In genomic region chr8:88599491-88599890, GRCm38 (mm10) we compare ENCODE assay signal across 23 mouse cellular contexts. TPM values are rescaled to one million over a fixed set of nuclear protein-coding genes. Genes with fewer than 3 reads are reported as not detected.
DNase-seq lines count a peak whose midpoint lies in the region; ATAC-seq and TF ChIP-seq lines count a peak whose summit lies in the region.
"Had no signal": no experiment of that assay in that cellular context is flagged by ENCODE, and none has a peak within 500 bp of the region (broad histone marks: within the 10 kb centered on the region; RNA-seq: fewer than 3 reads in every experiment).

No protein-coding gene starts in this region.

- H3K4me1 ChIP-seq in forebrain, embryonic 14.5 days (ENCODE audit: control insufficient read depth, insufficient read depth, low read length), result peaks cover 15% of the 10 kb centered on the region
- H3K4me1 ChIP-seq in forebrain, embryonic 10.5 days, result peaks cover 38% of the 10 kb centered on the region
- peaks cover 41% of the 10 kb centered on the region for H3K4me1 ChIP-seq in limb, embryonic 12.5 days (replicated peaks)

- no peaks in the 10 kb centered on the region; the same call in 1 of the 2 replicates for H3K9me3 ChIP-seq in forebrain, embryonic 14.5 days (replicated peaks; ENCODE audit: control insufficient read depth, low read length)
- H3K9me3 ChIP-seq in forebrain, embryonic 10.5 days, result peaks cover 15% of the 10 kb centered on the region
- H3K9me3 ChIP-seq in limb, embryonic 12.5 days, result peaks cover 10% of the 10 kb centered on the region; the same call in 1 of the 2 replicates
- H3K9me3 ChIP-seq: embryonic facial prominence, embryonic 12.5 days had no signal

- H3K36me3 ChIP-seq in forebrain, embryonic 14.5 days (ENCODE audit: control insufficient read depth, insufficient read depth, low read length), result no peaks in the 10 kb centered on the region
- H3K36me3 ChIP-seq in forebrain, embryonic 10.5 days (replicated peaks), result 0 out of 2 replicates have a peak, but pooled peaks cover 4% of the 10 kb centered on the region
- H3K36me3 ChIP-seq in limb, embryonic 12.5 days, result no peaks in the 10 kb centered on the region; the same call in 1 of the 2 replicates
- H3K36me3 ChIP-seq: embryonic facial prominence, embryonic 12.5 days; forebrain, embryonic 12.5 days; hindbrain, embryonic 12.5 days had no signal

- no peaks in the 10 kb centered on the region for H3K27me3 ChIP-seq in forebrain, embryonic 14.5 days (replicated peaks; ENCODE audit: control insufficient read depth, insufficient read depth, low read length)
- H3K27me3 ChIP-seq in forebrain, embryonic 10.5 days (ENCODE audit: poor library complexity, severe bottlenecking), result no peaks in the 10 kb centered on the region
- H3K27me3 ChIP-seq in limb, embryonic 12.5 days, result no peaks in the 10 kb centered on the region
- H3K27me3 ChIP-seq: embryonic facial prominence, embryonic 12.5 days; forebrain, embryonic 12.5 days; hindbrain, embryonic 12.5 days; Patski had no signal

- intact Hi-C loops in gastrocnemius, adult 2 months (cut with DNase I), result no loop called here

- DNase-seq in forebrain, embryonic 14.5 days (ENCODE audit: low spot score), result peak; percentile 22
- no peak for DNase-seq in forebrain, embryonic 10.5 days (ENCODE audit: extremely low spot score, low spot score)
- peak; percentile 69 for DNase-seq in cerebellum, adult 11-12 months
- peak; percentile 72 for DNase-seq in cerebellum, adult 9-10 months
- no peak for DNase-seq in testis, postnatal 14 days (ENCODE audit: low spot score)
- DNase-seq in gastrocnemius, adult 2 months, result no peak
- DNase-seq in thymus, postnatal 4 days, result no peak
- DNase-seq: adrenal gland, postnatal 14 days; forebrain, postnatal 0 days; gastrocnemius, postnatal 36 days; heart, adult 11 months; heart, postnatal 10 days; heart, postnatal 4 days; kidney, adult 18-20 months had no signal

- WGBS in forebrain, embryonic 14.5 days, result 76% methylated on average over 7 of the region's 7 CpGs
- WGBS in forebrain, embryonic 10.5 days, result 93% methylated on average over 7 of the region's 7 CpGs
- 62% methylated on average over 7 of the region's 7 CpGs for WGBS in limb, embryonic 12.5 days

- TF ChIP-seq CTCF in gastrocnemius, adult 2 months (IDR thresholded peaks at IDR 0.05), result no peak

- no peak overlapping the region for H3K4me3 ChIP-seq in forebrain, embryonic 14.5 days (ENCODE audit: low read depth, low read length)
- H3K4me3 ChIP-seq in forebrain, embryonic 10.5 days, result no peak overlapping the region
- no peak overlapping the region for H3K4me3 ChIP-seq in limb, embryonic 12.5 days (replicated peaks)
- no peak overlapping the region for H3K4me3 ChIP-seq in gastrocnemius, adult 2 months
- H3K4me3 ChIP-seq: embryonic facial prominence, embryonic 12.5 days; forebrain, embryonic 12.5 days; hindbrain, embryonic 12.5 days had no signal

- no peak for ATAC-seq in forebrain, embryonic 14.5 days
- ATAC-seq in limb, embryonic 12.5 days (ENCODE audit: insufficient number of reproducible peaks, insufficient read depth, low FRiP score, low TSS enrichment, low read depth), result no peak
- ATAC-seq: activated CD4-positive, CD25-positive, alpha-beta regulatory T cell, adult 4 months; forebrain, postnatal 0 days; hindbrain, embryonic 16.5 days; inflammation-experienced regulatory T-cells, adult 6 months; Patski had no signal

- H3K27ac ChIP-seq in forebrain, embryonic 14.5 days (ENCODE audit: low read depth, low read length), result no peak overlapping the region
- H3K27ac ChIP-seq in forebrain, embryonic 10.5 days, result no peak overlapping the region
- 0 out of 2 replicates have a peak overlapping the region, but pooled peaks have one; percentile 7 for H3K27ac ChIP-seq in limb, embryonic 12.5 days
- no peak overlapping the region for H3K27ac ChIP-seq in gastrocnemius, adult 2 months
- H3K27ac ChIP-seq: embryonic facial prominence, embryonic 12.5 days; forebrain, embryonic 12.5 days; hindbrain, embryonic 12.5 days had no signal

- no peak overlapping the region for H3K4me2 ChIP-seq in forebrain, embryonic 14.5 days (ENCODE audit: low read length)
- H3K4me2 ChIP-seq in limb, embryonic 12.5 days, result no peak overlapping the region
- H3K4me2 ChIP-seq: embryonic facial prominence, embryonic 12.5 days; forebrain, embryonic 12.5 days; hindbrain, embryonic 12.5 days had no signal

- H3K9ac ChIP-seq in forebrain, embryonic 14.5 days (ENCODE audit: low read length), result no peak overlapping the region
- H3K9ac ChIP-seq in limb, embryonic 12.5 days (replicated peaks), result no peak overlapping the region
- H3K9ac ChIP-seq: embryonic facial prominence, embryonic 12.5 days; forebrain, embryonic 12.5 days; forebrain, postnatal 0 days; hindbrain, embryonic 12.5 days had no signal

RNA-seq across cellular contexts. Expression of gene Snx20, which starts 36.4 kb away (rescaled TPM):
- 1.2 and 1.7 TPM in 2 replicates for polyA plus RNA-seq in forebrain, embryonic 14.5 days (2014; fragmentation: Nextera tagmentation; extraction: Ambion mirVana)
- 0.47 and 1.0 TPM in 2 replicates for polyA plus RNA-seq in forebrain, embryonic 10.5 days (2016; fragmentation: Nextera tagmentation; extraction: Ambion mirVana)
- polyA plus RNA-seq in limb, embryonic 12.5 days (2016; fragmentation: Nextera tagmentation; extraction: Ambion mirVana), result 0.97 and 1.7 TPM in 2 replicates
- under 1 TPM in 1 of 2 experiments, not detected in 1; 0.28 TPM for total RNA-seq in gastrocnemius, adult 2 months (2021)

RNA-seq across cellular contexts. Expression of gene Nod2, which starts 47.6 kb away (rescaled TPM):
- 0.09 and 0.11 TPM in 2 replicates for polyA plus RNA-seq in forebrain, embryonic 14.5 days (2014; fragmentation: Nextera tagmentation; extraction: Ambion mirVana)
- 0.07 and 0.20 TPM in 2 replicates for polyA plus RNA-seq in forebrain, embryonic 10.5 days (2016; fragmentation: Nextera tagmentation; extraction: Ambion mirVana)
- 0.18 and 0.33 TPM in 2 replicates for polyA plus RNA-seq in limb, embryonic 12.5 days (2016; fragmentation: Nextera tagmentation; extraction: Ambion mirVana)
- total RNA-seq in gastrocnemius, adult 2 months (2021), result under 1 TPM; 0.31 to 0.53 TPM
- polyA plus RNA-seq: heart, embryonic 14.5 days; Patski had no signal

Comparison
In these comparisons a context has a peak if more than half of its experiments do, and no peak if none do; other contexts are left out.
1. DNase-seq: peak in forebrain, embryonic 14.5 days (single experiment), cerebellum, adult 11-12 months (single experiment) and cerebellum, adult 9-10 months (single experiment); none in forebrain, embryonic 10.5 days (single experiment), testis, postnatal 14 days (single experiment), gastrocnemius, adult 2 months (single experiment) and thymus, postnatal 4 days (single experiment).